8 mouse cellular contexts compared by ENCODE assay signal in the genomic region with DNA sequence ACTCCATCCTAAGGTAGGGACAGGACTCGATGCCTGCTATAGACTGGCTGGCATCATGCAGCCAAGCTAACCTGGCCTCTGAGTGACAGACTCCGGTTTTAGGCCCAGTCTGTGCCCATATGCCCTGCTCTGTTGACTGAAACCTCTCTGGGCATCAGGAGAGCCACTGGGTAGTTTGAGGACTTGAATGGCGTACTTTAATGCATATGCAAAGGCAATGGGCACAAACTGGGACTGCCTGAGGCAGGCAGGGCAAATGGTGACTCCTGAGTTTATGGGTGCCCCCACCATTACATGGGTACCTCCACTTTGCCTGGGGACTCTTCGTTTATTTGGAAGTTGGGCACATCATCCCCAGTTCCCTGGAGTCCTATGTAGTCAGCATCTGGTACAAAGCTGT. TPM values are rescaled to one million over a fixed set of nuclear protein-coding genes. Genes with fewer than 3 reads are reported as not detected.
DNase-seq lines count a peak whose midpoint lies in the region; ATAC-seq and TF ChIP-seq lines count a peak whose summit lies in the region.

No protein-coding gene starts in this region.

- H3K4me3 ChIP-seq in testis, adult 2 months (ENCODE audit: control insufficient read depth, low read depth, low read length), result peak overlapping the region; percentile 81
- peak overlapping the region; percentile 85 for H3K4me3 ChIP-seq in liver, embryonic 11.5 days (ENCODE audit: low read depth, low read length)

- no peak for ATAC-seq in cerebellum, adult (ENCODE audit: insufficient number of reproducible peaks, low FRiP score, low TSS enrichment)
- ATAC-seq in liver, embryonic 11.5 days (replicated peaks; ENCODE audit: low FRiP score), result no peak
- no peak for ATAC-seq in erythroid progenitor cell, adult 5-6 weeks (replicated peaks; ENCODE audit: low FRiP score, poor library complexity, severe bottlenecking)

- no peaks in the 10 kb centered on the region for H3K27me3 ChIP-seq in testis, adult 2 months (ENCODE audit: control insufficient read depth, insufficient read depth, low read length)
- H3K27me3 ChIP-seq in liver, embryonic 11.5 days (replicated peaks; ENCODE audit: control insufficient read depth, insufficient read depth, low read length), result no peaks in the 10 kb centered on the region

- WGBS in liver, embryonic 11.5 days, result 73% methylated on average over 4 of the region's 4 CpGs

- peak; percentile 62 for DNase-seq in cerebellum, adult 9-11 months
- DNase-seq in testis, postnatal 10 days (ENCODE audit: low spot score), result no peak
- no peak for DNase-seq in liver, embryonic 11.5 days (ENCODE audit: low spot score)
- DNase-seq in right cerebral cortex, postnatal 10 days (ENCODE audit: low spot score in 2 of 2), result no peak
- DNase-seq in right cerebral cortex, adult 18-20 months, result no peak

- no peaks in the 10 kb centered on the region for H3K36me3 ChIP-seq in testis, adult 2 months (ENCODE audit: control insufficient read depth, insufficient read depth, low read length)
- H3K36me3 ChIP-seq in liver, embryonic 11.5 days (ENCODE audit: control insufficient read depth, insufficient read depth, low read length), result peaks cover 1% of the 10 kb centered on the region

- peaks cover 4% of the 10 kb centered on the region for H3K4me1 ChIP-seq in testis, adult 2 months (ENCODE audit: control insufficient read depth, insufficient read depth, low read length)
- peaks cover 27% of the 10 kb centered on the region for H3K4me1 ChIP-seq in liver, embryonic 11.5 days (replicated peaks; ENCODE audit: control insufficient read depth, insufficient read depth, low read length)

- TF ChIP-seq POLR2A in testis, adult 2 months (IDR thresholded peaks at IDR 0.05; ENCODE audit: control insufficient read depth, low read depth, low read length), result no peak

- no peak for TF ChIP-seq CTCF in testis, adult 2 months (IDR thresholded peaks at IDR 0.05; ENCODE audit: control insufficient read depth, insufficient read depth, insufficient replicate concordance, low read depth, low read length)

- no peak overlapping the region for H3K27ac ChIP-seq in testis, adult 2 months (ENCODE audit: control insufficient read depth, insufficient read depth, low read depth, low read length)
- H3K27ac ChIP-seq in liver, embryonic 11.5 days (ENCODE audit: low read depth, low read length), result peak overlapping the region; percentile 78; the same call in 1 of the 2 replicates

- no peaks in the 10 kb centered on the region for H3K9me3 ChIP-seq in liver, embryonic 11.5 days (ENCODE audit: control insufficient read depth, low read length)

- peak overlapping the region; percentile 89 for H3K4me2 ChIP-seq in liver, embryonic 11.5 days

- H3K9ac ChIP-seq in liver, embryonic 11.5 days (ENCODE audit: low read depth, low read length), result peak overlapping the region; percentile 74

RNA-seq across cellular contexts. Expression of gene Sec16a, which starts 1.7 kb away (rescaled TPM):
- polyA plus RNA-seq in testis, adult 2 months (2012; rRNA removed), result 58.1 and 58.6 TPM in 2 replicates
- 33.7 TPM in 2 replicates for polyA plus RNA-seq in liver, embryonic 11.5 days (2014; fragmentation: Nextera tagmentation; extraction: Ambion mirVana)
- 13.0 TPM in 2 replicates for total RNA-seq in erythroid progenitor cell, adult 5-6 weeks (2015; ENCODE audit: low replicate concordance)
- total RNA-seq in erythroid progenitor cell, adult 5-6 weeks (2017; ENCODE audit: low replicate concordance), result 7.3 and 15.7 TPM in 2 replicates

RNA-seq across cellular contexts. Expression of gene Inpp5e, which starts 37.7 kb away (rescaled TPM):
- 67.3 and 71.0 TPM in 2 replicates for polyA plus RNA-seq in testis, adult 2 months (2012; rRNA removed)
- polyA plus RNA-seq in liver, embryonic 11.5 days (2014; fragmentation: Nextera tagmentation; extraction: Ambion mirVana), result 17.7 and 19.2 TPM in 2 replicates
- total RNA-seq in erythroid progenitor cell, adult 5-6 weeks (2015; ENCODE audit: low replicate concordance), result 13.7 and 22.2 TPM in 2 replicates
- 12.3 and 26.5 TPM in 2 replicates for total RNA-seq in erythroid progenitor cell, adult 5-6 weeks (2017; ENCODE audit: low replicate concordance)

RNA-seq across cellular contexts. Expression of gene Pmpca, which starts 57.5 kb away (rescaled TPM):
- polyA plus RNA-seq in testis, adult 2 months (2012; rRNA removed), result 65.5 and 74.1 TPM in 2 replicates
- polyA plus RNA-seq in liver, embryonic 11.5 days (2014; fragmentation: Nextera tagmentation; extraction: Ambion mirVana), result 147 and 150 TPM in 2 replicates
- 18.9 and 35.7 TPM in 2 replicates for total RNA-seq in erythroid progenitor cell, adult 5-6 weeks (2015; ENCODE audit: low replicate concordance)
- 28.9 and 34.4 TPM in 2 replicates for total RNA-seq in erythroid progenitor cell, adult 5-6 weeks (2017; ENCODE audit: low replicate concordance)

RNA-seq across cellular contexts. Expression of gene Entr1, which starts 57.6 kb away (rescaled TPM):
- 388 and 401 TPM in 2 replicates for polyA plus RNA-seq in testis, adult 2 months (2012; rRNA removed)
- 94.4 and 95.7 TPM in 2 replicates for polyA plus RNA-seq in liver, embryonic 11.5 days (2014; fragmentation: Nextera tagmentation; extraction: Ambion mirVana)
- total RNA-seq in erythroid progenitor cell, adult 5-6 weeks (2015; ENCODE audit: low replicate concordance), result 35.7 and 40.7 TPM in 2 replicates
- total RNA-seq in erythroid progenitor cell, adult 5-6 weeks (2017; ENCODE audit: low replicate concordance), result 43.7 and 51.0 TPM in 2 replicates
